ENCODE assay signal across 13 mouse cellular contexts in genomic region chr16:96348070-96348469, GRCm38 (mm10).
DNase-seq lines count a peak whose midpoint lies in the region; ATAC-seq and TF ChIP-seq lines count a peak whose summit lies in the region.
"Had no signal": no experiment of that assay in that cellular context is flagged by ENCODE, and none has a peak within 500 bp of the region (broad histone marks: within the 10 kb centered on the region; RNA-seq: fewer than 3 reads in every experiment).

No protein-coding gene starts in this region.

- no peak overlapping the region for H3K9ac ChIP-seq in embryonic facial prominence, embryonic 11.5 days (replicated peaks; ENCODE audit: low read length)
- no peak overlapping the region for H3K9ac ChIP-seq in midbrain, embryonic 14.5 days (replicated peaks; ENCODE audit: low read length)
- H3K9ac ChIP-seq in midbrain, embryonic 15.5 days, result no peak overlapping the region
- no peak overlapping the region for H3K9ac ChIP-seq in limb, embryonic 11.5 days (ENCODE audit: low read length)
- H3K9ac ChIP-seq: embryonic facial prominence, embryonic 15.5 days; forebrain, embryonic 13.5 days; heart, embryonic 15.5 days had no signal

- no peak overlapping the region for H3K4me2 ChIP-seq in embryonic facial prominence, embryonic 11.5 days (ENCODE audit: low read depth, low read length)
- H3K4me2 ChIP-seq in midbrain, embryonic 14.5 days (ENCODE audit: low read length), result no peak overlapping the region
- no peak overlapping the region for H3K4me2 ChIP-seq in midbrain, embryonic 15.5 days
- no peak overlapping the region for H3K4me2 ChIP-seq in limb, embryonic 11.5 days (ENCODE audit: low read depth, severe bottlenecking)
- H3K4me2 ChIP-seq in myocyte (ENCODE audit: low read depth), result peak overlapping the region; percentile 40
- H3K4me2 ChIP-seq: embryonic facial prominence, embryonic 15.5 days; forebrain, embryonic 13.5 days; heart, embryonic 15.5 days had no signal

- H3K27me3 ChIP-seq in embryonic facial prominence, embryonic 11.5 days (ENCODE audit: control insufficient read depth, insufficient read depth, low read length), result no peaks in the 10 kb centered on the region
- H3K27me3 ChIP-seq in embryonic facial prominence, embryonic 10.5 days (replicated peaks; ENCODE audit: low read depth, poor library complexity, severe bottlenecking), result no peaks in the 10 kb centered on the region
- H3K27me3 ChIP-seq in midbrain, embryonic 14.5 days (ENCODE audit: control insufficient read depth, insufficient read depth, low read length), result no peaks in the 10 kb centered on the region
- no peaks in the 10 kb centered on the region for H3K27me3 ChIP-seq in midbrain, embryonic 15.5 days (replicated peaks)
- H3K27me3 ChIP-seq in limb, embryonic 11.5 days (ENCODE audit: control insufficient read depth, insufficient read depth, low read length), result no peaks in the 10 kb centered on the region
- H3K27me3 ChIP-seq in myocyte (ENCODE audit: control insufficient read depth, insufficient read depth, insufficient read length), result no peaks in the 10 kb centered on the region
- H3K27me3 ChIP-seq: embryonic facial prominence, embryonic 15.5 days; forebrain, embryonic 13.5 days; heart, embryonic 15.5 days had no signal

- no peak overlapping the region for H3ac ChIP-seq in myocyte (ENCODE audit: control insufficient read depth, insufficient read length)

- no peaks in the 10 kb centered on the region for H3K9me3 ChIP-seq in embryonic facial prominence, embryonic 11.5 days (replicated peaks; ENCODE audit: control insufficient read depth, low read length)
- no peaks in the 10 kb centered on the region for H3K9me3 ChIP-seq in embryonic facial prominence, embryonic 10.5 days
- no peaks in the 10 kb centered on the region for H3K9me3 ChIP-seq in midbrain, embryonic 14.5 days (ENCODE audit: control insufficient read depth, low read length)
- H3K9me3 ChIP-seq in midbrain, embryonic 15.5 days, result no peaks in the 10 kb centered on the region
- H3K9me3 ChIP-seq in limb, embryonic 11.5 days (ENCODE audit: control insufficient read depth, low read length), result no peaks in the 10 kb centered on the region
- H3K9me3 ChIP-seq: embryonic facial prominence, embryonic 15.5 days; forebrain, embryonic 13.5 days; heart, embryonic 15.5 days had no signal

- H3K4me1 ChIP-seq in embryonic facial prominence, embryonic 11.5 days (ENCODE audit: control insufficient read depth, insufficient read depth, low read length), result no peaks in the 10 kb centered on the region
- H3K4me1 ChIP-seq in embryonic facial prominence, embryonic 10.5 days, result peaks cover 13% of the 10 kb centered on the region
- peaks cover 4% of the 10 kb centered on the region; the same call in 1 of the 2 replicates for H3K4me1 ChIP-seq in midbrain, embryonic 14.5 days (ENCODE audit: control insufficient read depth, insufficient read depth, low read length)
- H3K4me1 ChIP-seq in midbrain, embryonic 15.5 days, result 0 out of 2 replicates have a peak, but pooled peaks cover 3% of the 10 kb centered on the region
- no peaks in the 10 kb centered on the region for H3K4me1 ChIP-seq in limb, embryonic 11.5 days (ENCODE audit: control insufficient read depth, insufficient read depth, low read length)
- H3K4me1 ChIP-seq: embryonic facial prominence, embryonic 15.5 days; heart, embryonic 15.5 days had no signal

- peak; percentile 47 for DNase-seq in embryonic facial prominence, embryonic 11.5 days (ENCODE audit: low spot score)
- DNase-seq in embryonic facial prominence, embryonic 10.5 days (ENCODE audit: low spot score), result no peak
- DNase-seq in midbrain, embryonic 14.5 days, result peak; percentile 11
- peak; percentile 45 for DNase-seq in limb, embryonic 11.5 days (ENCODE audit: low spot score)
- DNase-seq in left cerebral cortex, adult 8-10 months (ENCODE audit: low spot score in 2 of 2), result no peak
- no peak for DNase-seq in cerebellum, postnatal 10 days
- DNase-seq: cerebellum, adult 2 months had no signal

- no peak overlapping the region for H3K4me3 ChIP-seq in embryonic facial prominence, embryonic 11.5 days (ENCODE audit: low read depth, low read length)
- no peak overlapping the region for H3K4me3 ChIP-seq in embryonic facial prominence, embryonic 10.5 days
- no peak overlapping the region for H3K4me3 ChIP-seq in midbrain, embryonic 14.5 days (replicated peaks; ENCODE audit: low read depth, low read length)
- no peak overlapping the region for H3K4me3 ChIP-seq in midbrain, embryonic 15.5 days
- H3K4me3 ChIP-seq in limb, embryonic 11.5 days (ENCODE audit: low read depth, low read length), result no peak overlapping the region
- no peak overlapping the region for H3K4me3 ChIP-seq in myocyte
- H3K4me3 ChIP-seq: embryonic facial prominence, embryonic 15.5 days; forebrain, embryonic 13.5 days; heart, embryonic 15.5 days had no signal

- no peaks in the 10 kb centered on the region for H3K79me2 ChIP-seq in myocyte (ENCODE audit: control insufficient read depth, insufficient read depth)

- TF ChIP-seq POLR2A in myocyte (IDR thresholded peaks at IDR 0.05; ENCODE audit: insufficient read length, low read depth), result no peak

- H3K36me3 ChIP-seq in embryonic facial prominence, embryonic 11.5 days (replicated peaks; ENCODE audit: control insufficient read depth, insufficient read depth, low read depth, low read length), result no peaks in the 10 kb centered on the region
- H3K36me3 ChIP-seq in embryonic facial prominence, embryonic 10.5 days (replicated peaks), result no peaks in the 10 kb centered on the region
- H3K36me3 ChIP-seq in midbrain, embryonic 14.5 days (ENCODE audit: control insufficient read depth, insufficient read depth, low read length), result no peaks in the 10 kb centered on the region
- no peaks in the 10 kb centered on the region for H3K36me3 ChIP-seq in midbrain, embryonic 15.5 days (replicated peaks)
- no peaks in the 10 kb centered on the region for H3K36me3 ChIP-seq in limb, embryonic 11.5 days (ENCODE audit: control insufficient read depth, insufficient read depth, low read length)
- no peaks in the 10 kb centered on the region for H3K36me3 ChIP-seq in myocyte (ENCODE audit: control insufficient read depth, insufficient read depth)
- H3K36me3 ChIP-seq: embryonic facial prominence, embryonic 15.5 days; heart, embryonic 15.5 days had no signal

- no peak for ATAC-seq in embryonic facial prominence, embryonic 11.5 days (replicated peaks; ENCODE audit: insufficient number of reproducible peaks, low FRiP score, low TSS enrichment, low read depth)
- ATAC-seq in midbrain, embryonic 14.5 days (ENCODE audit: low FRiP score, low TSS enrichment), result no peak
- no peak for ATAC-seq in midbrain, embryonic 15.5 days (replicated peaks)
- ATAC-seq in limb, embryonic 11.5 days (ENCODE audit: insufficient number of reproducible peaks, low FRiP score, low TSS enrichment, low read depth), result no peak
- ATAC-seq: forebrain, embryonic 13.5 days; inflammation-experienced regulatory T-cells, adult 6 months had no signal

- 62% methylated on average over 11 of the region's 11 CpGs for WGBS in embryonic facial prominence, embryonic 11.5 days
- WGBS in embryonic facial prominence, embryonic 10.5 days, result 63% methylated on average over 11 of the region's 11 CpGs
- 71% methylated on average over 11 of the region's 11 CpGs for WGBS in midbrain, embryonic 14.5 days
- WGBS in midbrain, embryonic 15.5 days, result 62% methylated on average over 11 of the region's 11 CpGs
- WGBS in limb, embryonic 11.5 days, result 39% methylated on average over 11 of the region's 11 CpGs

- no peak overlapping the region for H3K27ac ChIP-seq in embryonic facial prominence, embryonic 11.5 days (replicated peaks; ENCODE audit: low read depth, low read length)
- H3K27ac ChIP-seq in embryonic facial prominence, embryonic 10.5 days (replicated peaks), result no peak overlapping the region
- H3K27ac ChIP-seq in midbrain, embryonic 14.5 days (replicated peaks; ENCODE audit: low read depth, low read length), result no peak overlapping the region
- no peak overlapping the region for H3K27ac ChIP-seq in midbrain, embryonic 15.5 days
- H3K27ac ChIP-seq in limb, embryonic 11.5 days (replicated peaks; ENCODE audit: low read depth, low read length), result no peak overlapping the region
- H3K27ac ChIP-seq: embryonic facial prominence, embryonic 15.5 days; forebrain, embryonic 13.5 days; heart, embryonic 15.5 days had no signal

TF ChIP-seq in myocyte, 11 proteins besides CTCF, POLR2A, EP300 and RAD21:
- no peak for TF ChIP-seq SRF (IDR thresholded peaks at IDR 0.05; ENCODE audit: control insufficient read depth, insufficient read length, low read depth)
- TF ChIP-seq E2F4 (IDR thresholded peaks at IDR 0.05; ENCODE audit: insufficient read depth), result no peak
- no peak for TF ChIP-seq MAX (IDR thresholded peaks at IDR 0.05; ENCODE audit: low read depth)
- TF ChIP-seq REST (IDR thresholded peaks at IDR 0.05; ENCODE audit: insufficient read depth, insufficient read length), result no peak
- TF ChIP-seq MYOG (IDR thresholded peaks at IDR 0.05; ENCODE audit: control insufficient read depth in 1 of 3, insufficient read depth in 1 of 3, insufficient read length in 2 of 3, low read depth in 2 of 3), result no peak
- TF ChIP-seq TCF3 (IDR thresholded peaks at IDR 0.05; ENCODE audit: insufficient read length, low read depth), result no peak
- no peak for TF ChIP-seq POLR2AphosphoS2 (IDR thresholded peaks at IDR 0.05; ENCODE audit: insufficient read length, low read depth)
- TF ChIP-seq CEBPB (IDR thresholded peaks at IDR 0.05; ENCODE audit: insufficient read depth, poor library complexity, severe bottlenecking), result no peak
- no peak for TF ChIP-seq TCF12 (IDR thresholded peaks at IDR 0.05; ENCODE audit: insufficient read depth, poor library complexity, severe bottlenecking)
- TF ChIP-seq USF1 (IDR thresholded peaks at IDR 0.05; ENCODE audit: low read depth), result no peak
- TF ChIP-seq MYOD1 (IDR thresholded peaks at IDR 0.05; ENCODE audit: control insufficient read depth in 1 of 3, insufficient read length in 2 of 3, low read depth in 2 of 3), result no peak

Comparison
In these comparisons a context has a peak if more than half of its experiments do, and no peak if none do; other contexts are left out.
1. DNase-seq: peak in embryonic facial prominence, embryonic 11.5 days (single experiment), midbrain, embryonic 14.5 days (single experiment) and limb, embryonic 11.5 days (single experiment); none in embryonic facial prominence, embryonic 10.5 days (single experiment), left cerebral cortex, adult 8-10 months (0 of 2) and cerebellum, postnatal 10 days (0 of 2).